Comparison of ENCODE assay signal across 26 mouse cellular contexts in genomic region chr1:180415064-180415463, GRCm38 (mm10).
A peak's percentile ranks its signal among the peaks of the same experiment; 100 is the strongest.
DNase-seq lines count a peak whose midpoint lies in the region; ATAC-seq and TF ChIP-seq lines count a peak whose summit lies in the region.
"Had no signal": no experiment of that assay in that cellular context is flagged by ENCODE, and none has a peak within 500 bp of the region (broad histone marks: within the 10 kb centered on the region; RNA-seq: fewer than 3 reads in every experiment).

No protein-coding gene starts in this region.

- peak; percentile 9 for DNase-seq in gastrocnemius, adult 2 months
- DNase-seq in gastrocnemius, postnatal 14 days, result no peak
- DNase-seq in kidney, postnatal 4 days, result no peak
- no peak for DNase-seq in lung, postnatal 10 days
- DNase-seq in testis, postnatal 10 days (ENCODE audit: low spot score), result peak; percentile 77
- no peak for DNase-seq in testis, postnatal 14 days (ENCODE audit: low spot score)
- DNase-seq: adrenal gland, adult 8-10 months; adrenal gland, postnatal 25 days; cerebellum, adult 11-12 months; cerebellum, adult 8-10 months; cerebellum, postnatal 36 days; embryo, embryonic 11 days; gastrocnemius, postnatal 10 days; heart, adult 18-20 months had no signal

- H3K27ac ChIP-seq in gastrocnemius, adult 2 months, result no peak overlapping the region; the same call in 1 of the 2 replicates
- H3K27ac ChIP-seq in kidney, embryonic 14.5 days (ENCODE audit: low read depth, low read length), result no peak overlapping the region
- H3K27ac ChIP-seq in lung, embryonic 16.5 days (ENCODE audit: low read length), result no peak overlapping the region
- H3K27ac ChIP-seq: embryonic facial prominence, embryonic 10.5 days; embryonic facial prominence, embryonic 13.5 days; forebrain, embryonic 12.5 days; forebrain, embryonic 15.5 days; heart, embryonic 10.5 days; hindbrain, embryonic 10.5 days; hindbrain, embryonic 13.5 days had no signal

- no peaks in the 10 kb centered on the region for H3K9me3 ChIP-seq in kidney, embryonic 14.5 days (ENCODE audit: control insufficient read depth, low read length)
- H3K9me3 ChIP-seq in lung, embryonic 16.5 days (ENCODE audit: control insufficient read depth, low read length), result no peaks in the 10 kb centered on the region
- H3K9me3 ChIP-seq: embryonic facial prominence, embryonic 10.5 days; embryonic facial prominence, embryonic 13.5 days; forebrain, embryonic 12.5 days; forebrain, embryonic 15.5 days; heart, embryonic 10.5 days; hindbrain, embryonic 10.5 days; hindbrain, embryonic 13.5 days had no signal

- H3K9ac ChIP-seq in kidney, embryonic 14.5 days (ENCODE audit: low read depth, low read length), result no peak overlapping the region
- no peak overlapping the region for H3K9ac ChIP-seq in lung, embryonic 16.5 days (ENCODE audit: low read length)
- H3K9ac ChIP-seq: embryonic facial prominence, embryonic 13.5 days; forebrain, embryonic 12.5 days; forebrain, embryonic 15.5 days; hindbrain, embryonic 13.5 days had no signal

- no peak overlapping the region for H3K4me2 ChIP-seq in kidney, embryonic 14.5 days (replicated peaks; ENCODE audit: low read depth, low read length)
- no peak overlapping the region for H3K4me2 ChIP-seq in lung, embryonic 16.5 days (ENCODE audit: low read depth, low read length)
- H3K4me2 ChIP-seq: embryonic facial prominence, embryonic 13.5 days; forebrain, embryonic 12.5 days; forebrain, embryonic 15.5 days; hindbrain, embryonic 13.5 days had no signal

- intact Hi-C loops in gastrocnemius, adult 2 months (cut with DNase I), result loop anchor here (5.0 kb wide), 1 partner anchor 63 kb away; no protein-coding TSS in a partner anchor
- intact Hi-C loops in gastrocnemius, postnatal 14 days (cut with DNase I; ENCODE audit: low total_unique reads), result no loop called here

- H3K4me1 ChIP-seq in kidney, embryonic 14.5 days (ENCODE audit: control insufficient read depth, insufficient read depth, low read length), result peaks cover 8% of the 10 kb centered on the region; the same call in 1 of the 2 replicates
- H3K4me1 ChIP-seq in lung, embryonic 16.5 days (replicated peaks; ENCODE audit: control insufficient read depth, insufficient read depth, low read length), result no peaks in the 10 kb centered on the region
- H3K4me1 ChIP-seq: forebrain, embryonic 12.5 days; forebrain, embryonic 15.5 days had no signal

- 0 out of 2 replicates have a peak, but pooled peaks have one; percentile 33 for ATAC-seq in kidney, embryonic 14.5 days (ENCODE audit: low FRiP score, low TSS enrichment)
- peak; percentile 30; the same call in 1 of the 2 replicates for ATAC-seq in lung, embryonic 16.5 days (ENCODE audit: low read depth)
- ATAC-seq: activated CD4-positive, CD25-positive, alpha-beta regulatory T cell, adult 4 months; forebrain, embryonic 15.5 days; hindbrain, embryonic 16.5 days had no signal

- 44% methylated on average over 4 of the region's 4 CpGs for WGBS in kidney, embryonic 14.5 days
- WGBS in lung, embryonic 16.5 days, result 37% methylated on average over 4 of the region's 4 CpGs

- no peaks in the 10 kb centered on the region for H3K27me3 ChIP-seq in kidney, embryonic 14.5 days (ENCODE audit: control insufficient read depth, insufficient read depth, low read length)
- no peaks in the 10 kb centered on the region for H3K27me3 ChIP-seq in lung, embryonic 16.5 days (ENCODE audit: control insufficient read depth, insufficient read depth, low read depth, low read length)
- H3K27me3 ChIP-seq: embryonic facial prominence, embryonic 13.5 days; forebrain, embryonic 15.5 days; hindbrain, embryonic 13.5 days had no signal

- H3K4me3 ChIP-seq in gastrocnemius, adult 2 months, result no peak overlapping the region
- H3K4me3 ChIP-seq in kidney, embryonic 14.5 days (ENCODE audit: low read length), result no peak overlapping the region
- H3K4me3 ChIP-seq in lung, embryonic 16.5 days (ENCODE audit: low read length), result no peak overlapping the region
- H3K4me3 ChIP-seq: embryonic facial prominence, embryonic 10.5 days; embryonic facial prominence, embryonic 13.5 days; erythroblast, embryonic 14.5 days; forebrain, embryonic 12.5 days; forebrain, embryonic 15.5 days; heart, embryonic 10.5 days; hindbrain, embryonic 10.5 days; hindbrain, embryonic 13.5 days had no signal

- TF ChIP-seq CTCF in gastrocnemius, adult 2 months (IDR thresholded peaks at IDR 0.05), result no peak

- H3K36me3 ChIP-seq in kidney, embryonic 14.5 days (ENCODE audit: control insufficient read depth, insufficient read depth, low read length), result peaks cover 32% of the 10 kb centered on the region; the same call in 1 of the 2 replicates
- H3K36me3 ChIP-seq in lung, embryonic 16.5 days (ENCODE audit: control insufficient read depth, insufficient read depth, low read length), result peaks cover 11% of the 10 kb centered on the region; the same call in 1 of the 2 replicates
- H3K36me3 ChIP-seq: forebrain, embryonic 15.5 days; hindbrain, embryonic 13.5 days had no signal

Comparison
In these comparisons a context has a peak if more than half of its experiments do, and no peak if none do; other contexts are left out.
1. DNase-seq: peak in gastrocnemius, adult 2 months (single experiment) and testis, postnatal 10 days (single experiment); none in gastrocnemius, postnatal 14 days (single experiment), kidney, postnatal 4 days (0 of 2), lung, postnatal 10 days (single experiment) and testis, postnatal 14 days (single experiment).